Mouse (Mus musculus) megakaryocyte, embryonic 14.5 days (primary cell): ENCODE results near the gene Slc41a2. TPM values are rescaled to one million over a fixed set of nuclear protein-coding genes. Genes with fewer than 3 reads are reported as not detected.
A peak's percentile ranks its signal among the peaks of the same experiment; 100 is the strongest.

Experiments
- H3K27me3 ChIP-seq: replicated peaks from 2 replicates; pipeline ENCODE3; 2012; ENCODE audit warnings: inconsistent platforms
- H3K36me3 ChIP-seq: replicated peaks from 2 replicates; pipeline ENCODE3; 2012; ENCODE audit warnings: low read length, inconsistent platforms, mixed read lengths
- H3K4me1 ChIP-seq: 2 replicates; pipeline ENCODE4 v1.6.1; 2012; ENCODE audit warnings: inconsistent platforms
- H3K4me3 ChIP-seq: replicated peaks from 2 replicates; pipeline ENCODE3; 2012; ENCODE audit warnings: moderate library complexity, mild to moderate bottlenecking, inconsistent platforms
- H3K9me3 ChIP-seq: 2 replicates; pipeline ENCODE4 v1.6.1; 2012; ENCODE audit warnings: inconsistent platforms
- FLI1 ChIP-seq: IDR thresholded peaks from 2 replicates; pipeline ENCODE4 v1.6.1; 2012; ENCODE audit warnings: low read length, inconsistent platforms, mixed read lengths
- GATA1 ChIP-seq: IDR thresholded peaks from 3 replicates; pipeline ENCODE4 v1.6.1; 2012; ENCODE audit warnings: mixed read lengths, low read length, inconsistent platforms, borderline replicate concordance
- polyA plus RNA-seq: library from polyadenylated mRNA; stranded (reverse); fragments of >175 nt; gene quantifications from 2 replicates; pipeline ENCODE4 v1.2.3, GENCODE M21; 2012; ENCODE audit warnings: low replicate concordance; ENCODE audit not compliant: insufficient read depth

Slc41a2 gene
- polyA plus RNA-seq, 1 experiment = 0.02 TPM

- peaks cover 4% of the 10 kb centered on the region for H3K4me1 ChIP-seq
- H3K9me3 ChIP-seq = no peaks in the 10 kb centered on the region
- TF ChIP-seq GATA1 (no peak), FLI1 (no peak)
- no peak overlapping the region for H3K4me3 ChIP-seq
- peaks cover 43% of the 10 kb centered on the region for H3K27me3 ChIP-seq
- no peaks in the 10 kb centered on the region for H3K36me3 ChIP-seq
These were observed 5.9 kb downstream of the Slc41a2 start for GRCm38 (mm10) chr10:83331811-83332210.

GRCm38 (mm10) chr10:83330336-83330735 lies 7.3 kb downstream of the Slc41a2 start:
- Histone ChIP-seq H3K4me1 (peaks cover 3% of the 10 kb centered on the region; the same call in 1 of the 2 replicates), H3K9me3 (no peaks in the 10 kb centered on the region), H3K27me3 (peaks cover 32% of the 10 kb centered on the region), H3K4me3 (no peak overlapping the region), H3K36me3 (no peaks in the 10 kb centered on the region)
- TF ChIP-seq GATA1 (no peak), FLI1 (no peak)

DNA sequence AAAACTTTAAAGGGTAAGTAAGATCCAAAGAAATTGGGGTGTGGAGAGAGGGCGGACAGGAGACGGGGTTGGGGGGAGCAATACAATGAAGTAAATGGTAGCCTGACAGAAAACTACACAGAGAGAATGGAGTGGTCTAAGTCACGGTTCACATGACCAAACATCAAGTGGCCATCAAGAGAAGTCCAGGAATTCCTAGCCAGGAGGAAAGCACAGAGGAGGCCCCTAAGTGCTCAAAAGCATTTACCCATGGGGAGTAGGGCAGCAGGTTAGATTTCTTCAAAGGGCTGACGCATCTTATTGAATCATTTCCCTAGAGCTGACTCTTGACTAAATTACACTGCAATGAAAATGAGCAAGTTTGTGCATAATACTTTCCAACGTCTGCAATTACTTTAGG lies 8.9 kb downstream of the Slc41a2 start:
- no peaks in the 10 kb centered on the region for H3K36me3 ChIP-seq
- H3K27me3 ChIP-seq = peaks cover 17% of the 10 kb centered on the region
- TF ChIP-seq GATA1 = no peak
- no peak for TF ChIP-seq FLI1
- H3K4me3 ChIP-seq = no peak overlapping the region
- H3K4me1 ChIP-seq = peaks cover 3% of the 10 kb centered on the region; the same call in 1 of the 2 replicates
- no peaks in the 10 kb centered on the region for H3K9me3 ChIP-seq

DNA sequence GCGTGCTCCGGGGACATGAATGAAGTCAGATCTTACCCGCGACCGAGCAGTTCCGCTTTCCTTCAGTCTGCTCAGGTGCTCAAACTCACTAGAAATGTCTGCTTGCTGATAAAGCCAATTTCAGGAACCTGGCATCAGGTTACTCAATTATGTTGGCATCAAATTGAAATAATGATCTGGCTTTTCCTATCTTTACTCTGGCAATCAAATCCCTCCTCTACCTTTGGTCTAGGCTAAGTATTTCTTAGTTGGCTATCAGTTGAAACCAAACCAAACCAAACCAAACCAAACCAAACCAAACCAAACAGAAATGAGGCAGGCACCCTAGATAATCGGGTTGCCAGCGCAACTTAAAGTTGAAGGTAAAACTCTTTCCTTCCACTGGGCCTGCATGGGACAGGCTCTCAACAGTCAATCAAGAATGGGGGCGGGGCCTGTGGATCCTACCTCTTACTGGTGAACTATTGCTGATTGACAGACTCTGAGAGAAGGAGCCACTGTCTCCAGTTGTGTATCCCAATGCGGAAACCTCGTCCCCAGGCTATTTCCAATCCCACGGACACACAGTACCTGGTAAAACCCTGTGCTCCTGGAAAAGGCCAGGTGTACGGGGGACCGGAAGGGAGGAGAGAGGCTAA lies 10.9 kb downstream of the Slc41a2 start:
- TF ChIP-seq FLI1 (no peak), GATA1 (no peak)
- no peaks in the 10 kb centered on the region for H3K36me3 ChIP-seq
- H3K9me3 ChIP-seq = no peaks in the 10 kb centered on the region
- H3K4me3 ChIP-seq = no peak overlapping the region
- peaks cover 4% of the 10 kb centered on the region for H3K27me3 ChIP-seq
- H3K4me1 ChIP-seq = peaks cover 10% of the 10 kb centered on the region

DNA sequence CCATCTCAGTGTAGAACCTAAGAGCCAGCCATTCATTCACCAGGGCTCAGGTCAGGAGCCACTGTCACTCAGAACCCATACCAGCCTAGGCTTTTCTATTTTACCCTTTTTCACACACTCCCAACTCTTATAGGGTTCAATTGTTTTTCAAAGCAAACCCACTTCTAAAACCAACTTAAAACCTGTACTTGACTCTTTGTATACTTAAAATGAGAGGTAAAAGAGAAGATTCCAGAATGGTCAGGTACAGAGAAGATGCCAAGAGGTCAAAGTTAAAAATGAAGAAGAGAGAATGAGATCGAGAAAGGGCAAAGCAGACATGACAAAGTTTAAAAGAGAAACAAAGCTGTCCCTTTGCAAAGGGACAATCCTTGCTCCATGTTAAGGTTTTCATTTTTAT lies 11.8 kb downstream of the Slc41a2 start:
- H3K27me3 ChIP-seq = peaks cover 2% of the 10 kb centered on the region
- no peaks in the 10 kb centered on the region for H3K9me3 ChIP-seq
- no peaks in the 10 kb centered on the region for H3K36me3 ChIP-seq
- no peak overlapping the region for H3K4me3 ChIP-seq
- no peak for TF ChIP-seq FLI1
- H3K4me1 ChIP-seq = peaks cover 12% of the 10 kb centered on the region

- H3K4me3 ChIP-seq = no peak overlapping the region
- H3K9me3 ChIP-seq = no peaks in the 10 kb centered on the region
- H3K27me3 ChIP-seq = peaks cover 2% of the 10 kb centered on the region
- no peaks in the 10 kb centered on the region for H3K36me3 ChIP-seq
- no peak for TF ChIP-seq GATA1
- TF ChIP-seq FLI1 = no peak
- H3K4me1 ChIP-seq = peaks cover 13% of the 10 kb centered on the region
These were observed 12.8 kb downstream of the Slc41a2 start for GRCm38 (mm10) chr10:83324871-83325270.

DNA sequence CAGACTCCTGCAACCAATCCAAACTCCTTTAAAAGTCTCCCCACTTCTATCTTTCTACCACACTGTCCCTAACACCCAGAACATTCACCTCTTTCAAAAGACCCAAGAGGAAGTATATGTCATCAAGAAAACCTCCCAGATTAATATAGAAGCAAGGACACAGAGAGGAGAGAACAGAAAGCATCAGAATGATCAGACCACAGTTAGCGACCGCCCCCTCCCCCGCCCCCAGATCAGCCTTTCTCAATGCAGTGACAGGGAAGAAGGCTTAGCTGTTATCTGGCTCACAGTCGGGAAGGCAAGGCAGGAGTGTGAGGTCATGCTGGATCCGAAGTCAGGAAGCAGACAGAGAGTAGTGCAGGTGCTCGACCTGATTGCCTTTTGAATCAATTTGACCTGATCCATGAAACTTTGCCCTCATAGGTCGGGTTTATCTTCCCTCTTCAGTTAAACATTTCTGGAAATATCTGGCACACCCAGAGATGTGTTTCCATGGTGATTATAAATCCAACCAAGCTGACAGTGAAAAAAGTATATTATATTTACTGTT lies 15.1 kb downstream of the Slc41a2 start:
- H3K4me3 ChIP-seq = peak overlapping the region; percentile 31
- H3K27me3 ChIP-seq = peaks cover 5% of the 10 kb centered on the region
- TF ChIP-seq GATA1 = no peak
- TF ChIP-seq FLI1 = no peak
- no peaks in the 10 kb centered on the region for H3K9me3 ChIP-seq
- H3K4me1 ChIP-seq = peaks cover 16% of the 10 kb centered on the region
- H3K36me3 ChIP-seq = no peaks in the 10 kb centered on the region

DNA sequence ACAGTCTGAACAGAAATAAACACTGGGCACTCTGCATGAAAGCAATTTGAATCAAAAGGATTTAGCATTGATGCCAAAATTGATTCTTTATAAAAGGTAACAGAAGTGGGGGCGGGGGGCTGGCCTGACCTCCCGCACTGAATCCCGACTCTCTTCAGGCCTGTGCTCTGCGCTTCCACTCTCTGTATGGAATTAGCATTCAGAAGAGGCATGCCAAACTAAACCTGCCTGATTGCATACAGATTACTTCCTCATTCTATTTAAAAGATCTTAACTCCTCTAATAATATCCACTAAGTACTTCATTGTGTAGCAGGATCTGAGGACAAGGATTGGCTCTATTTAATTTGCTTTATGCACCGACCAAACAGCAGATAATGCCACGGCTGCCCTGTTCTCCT lies 16.2 kb downstream of the Slc41a2 start:
- no peaks in the 10 kb centered on the region for H3K36me3 ChIP-seq
- no peaks in the 10 kb centered on the region for H3K9me3 ChIP-seq
- H3K4me3 ChIP-seq = no peak overlapping the region
- no peak for TF ChIP-seq GATA1
- no peak for TF ChIP-seq FLI1
- H3K27me3 ChIP-seq = peaks cover 5% of the 10 kb centered on the region
- peaks cover 16% of the 10 kb centered on the region for H3K4me1 ChIP-seq

DNA sequence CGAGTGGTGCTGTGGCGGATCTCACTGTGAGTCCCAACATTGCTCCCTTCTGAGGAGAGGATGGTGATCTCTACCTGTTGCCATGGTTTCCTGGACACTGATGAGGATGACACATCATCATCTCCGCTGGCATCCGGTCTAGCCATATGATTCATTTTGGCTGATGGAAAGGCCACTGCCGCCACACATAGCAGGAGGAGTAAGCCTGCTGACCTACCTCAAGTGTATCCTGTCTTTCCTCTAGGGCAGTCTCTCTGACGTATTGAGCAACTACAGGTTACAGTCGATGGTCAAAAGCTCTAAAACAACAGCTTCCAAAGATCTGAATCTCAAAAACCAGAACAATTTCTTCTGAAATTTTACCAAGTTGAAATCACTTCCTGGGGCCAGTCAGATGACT lies 16.8 kb downstream of the Slc41a2 start:
- H3K9me3 ChIP-seq = no peaks in the 10 kb centered on the region
- TF ChIP-seq GATA1 = no peak
- no peak for TF ChIP-seq FLI1
- no peaks in the 10 kb centered on the region for H3K36me3 ChIP-seq
- H3K4me3 ChIP-seq = no peak overlapping the region
- peaks cover 5% of the 10 kb centered on the region for H3K27me3 ChIP-seq
- peaks cover 19% of the 10 kb centered on the region for H3K4me1 ChIP-seq

DNA sequence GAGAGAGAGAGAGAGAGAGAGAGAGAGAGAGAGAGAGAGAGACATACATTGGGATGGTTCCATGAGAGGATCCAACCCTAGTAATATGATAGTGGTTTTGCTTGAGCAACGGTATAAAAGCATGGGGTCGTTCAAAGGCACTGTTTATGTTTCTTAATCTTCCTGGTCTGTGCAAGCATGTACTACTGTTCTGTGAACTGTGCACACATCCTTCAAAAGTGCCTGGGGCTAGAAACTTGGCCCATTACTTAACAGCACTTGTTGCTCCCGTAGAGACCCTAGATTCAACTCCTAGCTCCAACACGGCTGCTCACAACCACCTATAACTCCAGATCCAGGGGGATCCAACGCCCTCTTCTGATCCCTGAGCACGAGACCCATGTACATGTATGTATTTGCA lies 17.3 kb downstream of the Slc41a2 start:
- TF ChIP-seq FLI1 (no peak), GATA1 (no peak)
- Histone ChIP-seq H3K4me1 (peaks cover 20% of the 10 kb centered on the region), H3K9me3 (no peaks in the 10 kb centered on the region)

DNA sequence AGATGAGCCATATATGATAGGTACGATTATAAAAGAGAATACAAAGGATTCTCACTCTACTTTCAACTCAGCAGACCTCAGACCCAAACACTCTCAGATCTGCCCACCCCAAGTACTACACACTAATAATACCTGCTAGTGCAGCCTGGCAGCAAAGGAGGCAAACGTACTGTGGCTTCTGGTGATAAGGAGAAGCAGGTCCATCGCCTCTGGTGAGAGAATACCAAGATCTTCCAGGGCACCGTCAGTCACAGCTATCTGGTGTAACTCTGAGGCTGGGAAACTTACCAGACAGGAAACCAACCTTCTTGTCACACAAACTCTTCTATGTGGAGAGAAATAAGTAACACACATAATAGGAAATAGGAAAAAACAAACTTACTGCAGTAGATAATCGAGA lies 24.6 kb downstream of the Slc41a2 start:
- TF ChIP-seq GATA1 (no peak), FLI1 (no peak)
- peaks cover 20% of the 10 kb centered on the region for H3K4me1 ChIP-seq

More for the DNA sequence above, 17.3 kb downstream of the Slc41a2 start:
- H3K4me3 ChIP-seq = no peak overlapping the region
- no peaks in the 10 kb centered on the region for H3K36me3 ChIP-seq
- peaks cover 5% of the 10 kb centered on the region for H3K27me3 ChIP-seq

More for the DNA sequence above, 24.6 kb downstream of the Slc41a2 start:
- no peaks in the 10 kb centered on the region for H3K36me3 ChIP-seq
- H3K4me3 ChIP-seq = peak overlapping the region; percentile 76
- H3K9me3 ChIP-seq = peaks cover 14% of the 10 kb centered on the region
- H3K27me3 ChIP-seq = peaks cover 4% of the 10 kb centered on the region
